Mouse (Mus musculus) liver, adult 2 months (tissue): ENCODE measurements around the gene Cbx8.

Source experiments
- CTCF ChIP-seq: fragments of 200-500 bp; IDR thresholded peaks from 2 replicates; pipeline ENCODE4 v1.5.1; 2011; ENCODE audit warnings: low read depth, low read length, control low read depth
- POLR2A ChIP-seq: fragments of 200-500 bp; IDR thresholded peaks from 2 replicates; pipeline ENCODE4 v1.6.1; 2011; ENCODE audit warnings: low read length, control low read depth; ENCODE audit not compliant: insufficient read depth; ENCODE audit errors: extremely low read depth

DNA sequence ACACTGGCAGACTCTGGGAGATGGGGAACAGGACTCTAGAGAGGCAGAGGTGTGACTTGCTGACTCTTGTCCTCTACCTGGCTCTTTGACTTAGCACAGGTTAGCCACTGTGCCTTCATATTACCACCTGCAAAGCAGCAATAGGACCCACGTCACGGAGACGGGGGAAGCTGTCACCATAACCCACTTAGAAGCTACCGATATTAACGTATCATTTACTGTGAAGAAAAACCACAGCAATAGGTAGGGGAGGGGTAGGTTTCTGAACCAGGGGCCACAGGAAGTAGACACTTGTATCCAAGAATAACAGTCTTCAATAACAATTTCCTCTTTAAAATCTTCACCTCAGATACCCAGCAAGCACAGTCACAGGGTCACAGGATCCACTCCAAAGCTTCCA, 35.0 kb upstream of the Cbx8 start:
- TF ChIP-seq CTCF, result no peak
- no peak for TF ChIP-seq POLR2A
